Mouse (Mus musculus) stomach, postnatal 0 days (tissue): ENCODE measurements around the gene Spg7. TPM values are rescaled to one million over a fixed set of nuclear protein-coding genes. Genes with fewer than 3 reads are reported as not detected.

Experiments
- ATAC-seq: fragments of 200-750 bp; cut with Nextera tagmentation; 2 replicates; pipeline ENCODE4 v1.8.0; 2017; ENCODE audit not compliant: low FRiP score, low TSS enrichment
- DNase-seq: peaks from one replicate; pipeline ENCODE4 v3.0.0-alpha.2; 2016; ENCODE audit warnings: low spot score
- H3K27ac ChIP-seq: fragments of 300-500 bp; sonication (generic); replicated peaks from 2 replicates; pipeline ENCODE4 v1.5.1; 2014; ENCODE audit warnings: mild to moderate bottlenecking, control low read depth
- H3K27me3 ChIP-seq: fragments of 300-500 bp; sonication (generic); 2 replicates; pipeline ENCODE4 v1.6.1; 2014; ENCODE audit warnings: low read length; ENCODE audit not compliant: control insufficient read depth, insufficient read depth
- H3K36me3 ChIP-seq: fragments of 300-500 bp; sonication (generic); 2 replicates; pipeline ENCODE4 v1.6.1; 2014; ENCODE audit warnings: low read length, mixed read lengths; ENCODE audit not compliant: control insufficient read depth, insufficient read depth
- H3K4me1 ChIP-seq: fragments of 300-500 bp; sonication (generic); replicated peaks from 2 replicates; pipeline ENCODE4 v1.6.1; 2014; ENCODE audit warnings: antibody characterized with exemption; ENCODE audit not compliant: control insufficient read depth, insufficient read depth
- H3K4me2 ChIP-seq: fragments of 300-500 bp; sonication (generic); replicated peaks from 2 replicates; pipeline ENCODE4 v1.6.1; 2014; ENCODE audit warnings: low read depth, mild to moderate bottlenecking, control low read depth, moderate library complexity
- H3K4me3 ChIP-seq: fragments of 300-500 bp; sonication (generic); 2 replicates; pipeline ENCODE4 v1.5.1; 2014; ENCODE audit warnings: low read depth, low read length, control low read depth
- H3K9ac ChIP-seq: fragments of 300-500 bp; sonication (generic); 2 replicates; pipeline ENCODE4 v1.6.1; 2014; ENCODE audit warnings: mild to moderate bottlenecking, low read length, control low read depth, mixed read lengths
- H3K9me3 ChIP-seq: fragments of 300-500 bp; sonication (generic); 2 replicates; pipeline ENCODE4 v1.6.1; 2016; ENCODE audit warnings: low read length; ENCODE audit not compliant: control insufficient read depth
- CTCF ChIP-seq: IDR thresholded peaks from 2 replicates; pipeline ENCODE4 v1.5.1; 2016; ENCODE audit warnings: antibody characterized with exemption, low read depth, mild to moderate bottlenecking, moderate library complexity
- EP300 ChIP-seq: optimal IDR thresholded peaks from 2 replicates; pipeline ENCODE3; 2016; ENCODE audit warnings: antibody characterized with exemption
- WGBS: fragments of 180-500 bp; shearing (Covaris S2); extraction: QIAGEN DNeasy Blood & Tissue Kit; methylation state at CpG from one replicate; pipeline ENCODE4 v1.1.7; 2014; 5-methylcytosine and 5-hydroxymethylcytosine counted together
- polyA plus RNA-seq: library from polyadenylated mRNA; unstranded; fragments of >200 nt; fragmentation: Nextera tagmentation; extraction: Ambion mirVana; gene quantifications from 2 replicates; pipeline ENCODE4 v1.2.1, GENCODE M21; 2015

The Spg7 gene
- polyA plus RNA-seq, 1 experiment from 2014 or later = 29.6 TPM

DNA sequence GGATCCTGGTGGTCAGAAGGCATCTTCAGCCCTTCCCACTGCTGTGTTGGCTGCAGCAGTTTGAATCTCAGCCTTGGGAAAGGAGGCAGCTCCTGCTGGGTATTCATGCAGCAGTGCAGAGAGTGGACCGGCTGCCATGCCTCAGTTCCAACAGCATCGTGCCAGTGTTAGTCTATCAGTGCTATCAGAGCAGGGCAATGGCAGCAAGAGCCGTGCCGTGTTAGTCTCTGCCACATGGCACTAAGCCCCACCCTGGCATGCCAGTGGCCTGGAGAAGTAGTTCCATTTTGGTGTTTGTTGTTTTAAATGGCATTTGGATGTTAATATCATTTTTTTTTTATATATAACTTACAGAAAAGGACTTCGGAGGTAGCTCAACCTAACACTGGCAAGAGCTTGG, 46.2 kb downstream of the Spg7 start:
- Histone ChIP-seq H3K27me3 (no peaks in the 10 kb centered on the region), H3K4me3 (no peak overlapping the region), H3K36me3 (peaks cover 6% of the 10 kb centered on the region), H3K4me2 (no peak overlapping the region), H3K27ac (no peak overlapping the region), H3K4me1 (no peaks in the 10 kb centered on the region), H3K9ac (no peak overlapping the region), H3K9me3 (no peaks in the 10 kb centered on the region)
- DNase-seq (no peak), ATAC-seq (no peak)
- WGBS = 83% methylated on average over 5 of the region's 5 CpGs
- no peak for TF ChIP-seq EP300
- TF ChIP-seq CTCF = no peak

GRCm38 (mm10) chr8:123110649-123111048, 47.9 kb downstream of the Spg7 start:
- Histone ChIP-seq H3K4me3 (no peak overlapping the region), H3K9ac (no peak overlapping the region), H3K27me3 (no peaks in the 10 kb centered on the region), H3K27ac (peak overlapping the region; percentile 13; the same call in 1 of the 2 replicates), H3K9me3 (no peaks in the 10 kb centered on the region), H3K36me3 (no peaks in the 10 kb centered on the region), H3K4me2 (no peak overlapping the region), H3K4me1 (no peaks in the 10 kb centered on the region)
- ATAC-seq (peak; percentile 84), DNase-seq (peak; percentile 83)
- TF ChIP-seq EP300 = no peak
- peak; percentile 85 for TF ChIP-seq CTCF
- WGBS = 3% methylated on average over 4 of the region's 4 CpGs

DNA sequence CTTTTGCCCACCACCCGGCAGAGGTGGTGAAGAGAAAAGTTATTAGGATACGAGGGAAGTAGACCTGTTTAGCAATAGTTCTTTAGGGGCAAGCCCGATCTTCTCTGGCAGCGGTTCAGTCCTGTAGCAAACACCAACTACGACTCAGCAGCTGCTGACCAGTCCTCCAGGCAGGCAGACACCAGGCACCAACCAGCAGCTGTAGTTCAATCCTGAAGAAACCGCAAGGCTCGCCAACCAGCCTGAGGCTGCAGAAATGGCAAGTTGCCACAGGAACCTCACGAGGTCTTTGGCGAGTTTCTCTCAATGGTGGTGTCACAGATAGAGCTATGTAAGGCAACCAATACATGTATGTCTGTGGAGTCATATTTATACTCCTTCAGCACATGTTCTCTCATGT, 50.1 kb downstream of the Spg7 start:
- ATAC-seq = no peak
- 68% methylated on average over 9 of the region's 9 CpGs for WGBS
- no peak overlapping the region for H3K4me3 ChIP-seq
- H3K9me3 ChIP-seq = no peaks in the 10 kb centered on the region
- H3K27ac ChIP-seq = no peak overlapping the region
- peaks cover 3% of the 10 kb centered on the region; the same call in 1 of the 2 replicates for H3K27me3 ChIP-seq
- H3K9ac ChIP-seq = no peak overlapping the region
- no peaks in the 10 kb centered on the region for H3K36me3 ChIP-seq
- H3K4me1 ChIP-seq = 0 out of 2 replicates have a peak, but pooled peaks cover 2% of the 10 kb centered on the region
- no peak overlapping the region for H3K4me2 ChIP-seq
- TF ChIP-seq EP300 (no peak), CTCF (no peak)
- DNase-seq = no peak

- Histone ChIP-seq H3K27ac (no peak overlapping the region), H3K36me3 (no peaks in the 10 kb centered on the region), H3K9me3 (no peaks in the 10 kb centered on the region), H3K27me3 (peaks cover 3% of the 10 kb centered on the region; the same call in 1 of the 2 replicates), H3K9ac (no peak overlapping the region), H3K4me3 (no peak overlapping the region), H3K4me1 (0 out of 2 replicates have a peak, but pooled peaks cover 2% of the 10 kb centered on the region), H3K4me2 (no peak overlapping the region)
- TF ChIP-seq EP300 (no peak), CTCF (peak; percentile 61)
- 53% methylated on average over 2 of the region's 2 CpGs for WGBS
- DNase-seq (no peak), ATAC-seq (no peak)
These were observed 51.2 kb downstream of the Spg7 start for GRCm38 (mm10) chr8:123113908-123114469.

DNA sequence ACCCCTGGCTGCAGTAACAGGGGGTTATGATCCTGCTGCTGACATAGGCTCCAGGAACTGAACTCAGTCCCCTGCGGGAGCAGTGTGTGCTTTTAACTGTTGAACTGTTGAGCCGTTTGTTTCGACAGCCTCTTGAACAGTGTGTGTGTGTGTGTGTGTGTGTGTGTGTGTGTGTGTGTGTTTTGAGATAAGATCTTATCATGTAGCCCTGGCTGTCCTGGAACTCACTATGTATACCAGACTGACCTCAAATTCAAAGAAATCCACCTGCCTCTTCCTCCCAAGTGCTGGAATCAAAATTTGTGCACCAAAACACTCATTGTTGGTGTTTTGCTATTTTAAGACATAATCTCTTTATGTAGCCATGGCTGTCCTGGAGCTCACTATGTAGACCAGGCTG, 51.9 kb downstream of the Spg7 start:
- TF ChIP-seq EP300 = no peak
- no peak for TF ChIP-seq CTCF
- H3K4me3 ChIP-seq = no peak overlapping the region
- no peak overlapping the region for H3K4me2 ChIP-seq
- DNase-seq (no peak), ATAC-seq (no peak)
- no peak overlapping the region for H3K27ac ChIP-seq
- 0 out of 2 replicates have a peak, but pooled peaks cover 2% of the 10 kb centered on the region for H3K4me1 ChIP-seq
- H3K27me3 ChIP-seq = peaks cover 3% of the 10 kb centered on the region; the same call in 1 of the 2 replicates
- WGBS = 27% methylated on average over 3 of the region's 3 CpGs
- no peaks in the 10 kb centered on the region for H3K36me3 ChIP-seq
- H3K9ac ChIP-seq = no peak overlapping the region
- no peaks in the 10 kb centered on the region for H3K9me3 ChIP-seq

GRCm38 (mm10) chr8:123117127-123117731, 54.5 kb downstream of the Spg7 start, which contains the start of gene Cpne7:
Gene Cpne7 (plus strand): TSS chr8:123117374.
- ATAC-seq (no peak; the same call in 1 of the 2 replicates), DNase-seq (peak; percentile 43)
- Histone ChIP-seq H3K27me3 (peaks cover 3% of the 10 kb centered on the region; the same call in 1 of the 2 replicates), H3K27ac (no peak within 1 kb of the TSS), H3K4me2 (peak within 1 kb of the TSS; percentile 67), H3K4me3 (peak within 1 kb of the TSS; percentile 43), H3K4me1 (0 out of 2 replicates have a peak, but pooled peaks cover 2% of the 10 kb centered on the region), H3K9me3 (no peaks in the 10 kb centered on the region), H3K36me3 (no peaks in the 10 kb centered on the region), H3K9ac (peak within 1 kb of the TSS; percentile 28)
- TF ChIP-seq EP300 = no peak
- TF ChIP-seq CTCF = no peak
- 1% methylated on average over 49 of the region's 51 CpGs for WGBS
